Mouse (Mus musculus) midbrain, embryonic 14.5 days (tissue): ENCODE measurements around the gene Cxcl1. TPM values are rescaled to one million over a fixed set of nuclear protein-coding genes. Genes with fewer than 3 reads are reported as not detected.
"Not testable (repeated sequence)": the region's sequence is repeated elsewhere in the genome, so short reads cannot be mapped to it uniquely, and the experiment has no call there.

Experiments used
- ATAC-seq: fragments of 200-750 bp; cut with Nextera tagmentation; 2 replicates; pipeline ENCODE4 v1.8.0; 2017; ENCODE audit warnings: moderate number of reproducible peaks, moderate library complexity; ENCODE audit not compliant: low FRiP score, low TSS enrichment
- DNase-seq: peaks from one replicate; pipeline ENCODE4 v3.0.0-alpha.2; 2015
- H3K27ac ChIP-seq: fragments of 300-500 bp; sonication (generic); replicated peaks from 2 replicates; pipeline ENCODE4 v1.5.1; 2014; ENCODE audit warnings: mild to moderate bottlenecking, low read depth, low read length, moderate library complexity
- H3K27me3 ChIP-seq: fragments of 300-500 bp; sonication (generic); 2 replicates; pipeline ENCODE4 v1.6.1; 2014; ENCODE audit warnings: low read length, control low read depth, mixed read lengths; ENCODE audit not compliant: control insufficient read depth, insufficient read depth
- H3K36me3 ChIP-seq: fragments of 300-500 bp; sonication (generic); 2 replicates; pipeline ENCODE4 v1.6.1; 2014; ENCODE audit warnings: low read length, control low read depth; ENCODE audit not compliant: control insufficient read depth, insufficient read depth
- H3K4me1 ChIP-seq: fragments of 300-500 bp; sonication (generic); 2 replicates; pipeline ENCODE4 v1.6.1; 2014; ENCODE audit warnings: mild to moderate bottlenecking, antibody characterized with exemption, low read length, control low read depth; ENCODE audit not compliant: control insufficient read depth, insufficient read depth
- H3K4me2 ChIP-seq: fragments of 300-500 bp; sonication (generic); 2 replicates; pipeline ENCODE4 v1.6.1; 2014; ENCODE audit warnings: mild to moderate bottlenecking, low read length, moderate library complexity
- H3K4me3 ChIP-seq: fragments of 300-500 bp; sonication (generic); replicated peaks from 2 replicates; pipeline ENCODE4 v1.5.1; 2014; ENCODE audit warnings: low read depth, low read length
- H3K9ac ChIP-seq: fragments of 300-500 bp; sonication (generic); replicated peaks from 2 replicates; pipeline ENCODE4 v1.6.1; 2014; ENCODE audit warnings: mild to moderate bottlenecking, low read length, moderate library complexity
- H3K9me3 ChIP-seq: fragments of 300-500 bp; sonication (generic); 2 replicates; pipeline ENCODE4 v1.6.1; 2016; ENCODE audit warnings: low read length, control low read depth, mixed read lengths; ENCODE audit not compliant: control insufficient read depth
- WGBS: fragments of 180-500 bp; shearing (Covaris S2); extraction: QIAGEN DNeasy Blood & Tissue Kit; methylation state at CpG from one replicate; pipeline ENCODE4 v1.1.7; 2014; 5-methylcytosine and 5-hydroxymethylcytosine counted together
- polyA plus RNA-seq: library from polyadenylated mRNA; unstranded; fragments of >200 nt; fragmentation: Nextera tagmentation; extraction: Ambion mirVana; gene quantifications from 2 replicates; pipeline ENCODE4 v1.2.1, GENCODE M21; 2014

Gene Cxcl1
- polyA plus RNA-seq: not detected in 2 replicates

DNA sequence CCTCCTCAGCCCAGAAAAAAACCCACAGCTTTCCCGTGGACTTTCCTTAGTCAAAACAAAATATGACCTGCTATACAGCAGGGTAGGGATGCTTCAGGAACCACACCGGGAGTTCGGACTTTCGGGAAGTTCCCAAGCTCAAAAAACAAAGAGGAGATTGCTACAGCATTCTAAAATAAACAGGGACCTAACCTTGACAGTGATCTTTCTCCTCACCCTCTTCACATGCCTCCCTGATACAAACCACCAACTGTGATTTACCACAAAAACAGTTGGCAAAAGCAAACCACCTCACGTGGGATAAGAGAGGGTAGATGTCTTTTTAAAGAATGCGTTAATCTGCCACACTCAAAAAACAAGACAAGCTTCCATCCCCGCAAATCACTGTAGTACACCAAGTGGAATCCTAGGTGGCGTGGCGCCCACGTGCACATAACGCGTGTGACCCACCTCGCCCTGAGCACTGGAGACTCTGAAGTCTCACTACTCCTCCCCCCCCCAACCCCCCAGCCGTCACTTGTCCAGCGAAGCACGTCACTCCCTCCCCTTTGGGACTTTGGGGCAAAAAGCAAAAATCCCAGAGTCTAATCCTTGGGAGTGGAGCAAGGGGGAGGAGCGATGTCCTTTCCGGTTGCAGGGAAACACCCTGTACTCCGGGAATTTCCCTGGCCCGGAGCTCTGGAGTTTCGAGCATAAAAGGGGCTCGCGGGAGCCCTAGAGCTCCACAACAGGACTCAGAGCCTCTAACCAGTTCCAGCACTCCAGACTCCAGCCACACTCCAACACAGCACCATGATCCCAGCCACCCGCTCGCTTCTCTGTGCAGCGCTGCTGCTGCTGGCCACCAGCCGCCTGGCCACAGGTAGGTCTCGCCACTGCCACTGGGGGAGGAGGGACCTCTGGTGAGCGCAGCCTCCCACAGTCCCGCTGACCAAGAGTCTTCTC is at the start of gene Cxcl1:
TSS of gene Cxcl1 (plus strand) at position 723 of the 945 bp plus-strand sequence.
- WGBS: 8% methylated on average over 30 of the region's 30 CpGs
- DNase-seq (peak; percentile 77), ATAC-seq (peak; percentile 76)
- Histone ChIP-seq H3K9ac (peak within 1 kb of the TSS; percentile 47), H3K27ac (no peak within 1 kb of the TSS), H3K4me2 (peak within 1 kb of the TSS; percentile 86), H3K27me3 (no peaks in the 10 kb centered on the region), H3K36me3 (no peaks in the 10 kb centered on the region), H3K9me3 (no peaks in the 10 kb centered on the region), H3K4me1 (no peaks in the 10 kb centered on the region), H3K4me3 (peak within 1 kb of the TSS; percentile 46)

- no peaks in the 10 kb centered on the region for H3K36me3 ChIP-seq
- ATAC-seq: no peak
Observed at GRCm38 (mm10) chr5:90843891-90844290, 47.1 kb upstream of the Cxcl1 start.

GRCm38 (mm10) chr5:90850096-90850495 is 40.9 kb upstream of the Cxcl1 start:
- DNase-seq, H3K4me1 ChIP-seq, H3K4me3 ChIP-seq, H3K9ac ChIP-seq, H3K36me3 ChIP-seq, H3K27ac ChIP-seq, H3K9me3 ChIP-seq, H3K4me2 ChIP-seq, ATAC-seq, H3K27me3 ChIP-seq: not testable (repeated sequence)
- 91% methylated on average over 7 of the region's 7 CpGs for WGBS

More at GRCm38 (mm10) chr5:90843891-90844290, 47.1 kb upstream of the Cxcl1 start:
- Histone ChIP-seq H3K9me3 (no peaks in the 10 kb centered on the region), H3K4me1 (no peaks in the 10 kb centered on the region), H3K27me3 (no peaks in the 10 kb centered on the region), H3K9ac (no peak overlapping the region), H3K27ac (no peak overlapping the region), H3K4me2 (no peak overlapping the region), H3K4me3 (no peak overlapping the region)
- 84% methylated on average over 3 of the region's 3 CpGs for WGBS
- DNase-seq: no peak

GRCm38 (mm10) chr5:90851391-90851790 is 39.6 kb upstream of the Cxcl1 start:
- H3K27me3 ChIP-seq, H3K4me1 ChIP-seq, ATAC-seq, H3K36me3 ChIP-seq, DNase-seq, H3K9ac ChIP-seq, H3K4me3 ChIP-seq, H3K27ac ChIP-seq, H3K9me3 ChIP-seq, H3K4me2 ChIP-seq: not testable (repeated sequence)
- 93% methylated on average over 11 of the region's 11 CpGs for whole genome bisulfite sequencing

- Histone ChIP-seq H3K27ac (no peak overlapping the region), H3K27me3 (no peaks in the 10 kb centered on the region), H3K4me2 (no peak overlapping the region), H3K4me1 (no peaks in the 10 kb centered on the region), H3K9ac (no peak overlapping the region), H3K9me3 (no peaks in the 10 kb centered on the region), H3K4me3 (no peak overlapping the region), H3K36me3 (no peaks in the 10 kb centered on the region)
- ATAC-seq (no peak), DNase-seq (no peak)
- 90% methylated on average over 4 of the region's 4 CpGs for WGBS
Observed at GRCm38 (mm10) chr5:90853206-90853605, 37.8 kb upstream of the Cxcl1 start.

GRCm38 (mm10) chr5:90855308-90856230 is 35.5 kb upstream of the Cxcl1 start:
- H3K9ac ChIP-seq: no peak overlapping the region

DNA sequence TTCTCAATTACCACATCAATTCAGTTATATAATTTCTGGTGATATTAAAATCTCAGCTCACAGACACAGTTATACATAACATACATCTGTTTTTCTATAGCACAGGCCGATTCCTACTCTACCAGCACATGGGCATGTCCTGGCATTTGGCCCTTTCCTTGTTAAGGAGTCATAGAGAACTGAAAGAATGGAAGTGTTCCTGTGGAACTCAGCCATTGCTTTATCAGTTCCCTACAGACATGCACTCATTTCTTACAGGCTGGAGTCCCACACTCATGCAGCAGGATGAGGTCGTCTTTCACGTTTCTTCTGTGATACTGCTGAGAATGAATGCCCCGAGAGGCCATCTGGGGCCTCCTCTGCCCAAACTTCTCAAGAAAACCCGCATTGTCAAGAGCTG is 33.6 kb upstream of the Cxcl1 start:
- Histone ChIP-seq H3K27me3 (no peaks in the 10 kb centered on the region), H3K4me1 (no peaks in the 10 kb centered on the region), H3K27ac (no peak overlapping the region), H3K4me3 (no peak overlapping the region), H3K36me3 (no peaks in the 10 kb centered on the region), H3K9me3 (no peaks in the 10 kb centered on the region), H3K9ac (no peak overlapping the region), H3K4me2 (no peak overlapping the region)
- no peak for DNase-seq
- WGBS: 82% methylated on average over 5 of the region's 5 CpGs
- ATAC-seq: no peak

More at GRCm38 (mm10) chr5:90855308-90856230, 35.5 kb upstream of the Cxcl1 start:
- ATAC-seq (no peak), DNase-seq (no peak)
- no peaks in the 10 kb centered on the region for H3K4me1 ChIP-seq
- H3K9me3 ChIP-seq: no peaks in the 10 kb centered on the region
- H3K4me3 ChIP-seq: no peak overlapping the region
- no peak overlapping the region for H3K27ac ChIP-seq
- WGBS: 87% methylated on average over 7 of the region's 7 CpGs
- no peaks in the 10 kb centered on the region for H3K27me3 ChIP-seq
- H3K4me2 ChIP-seq: no peak overlapping the region
- no peaks in the 10 kb centered on the region for H3K36me3 ChIP-seq

DNA sequence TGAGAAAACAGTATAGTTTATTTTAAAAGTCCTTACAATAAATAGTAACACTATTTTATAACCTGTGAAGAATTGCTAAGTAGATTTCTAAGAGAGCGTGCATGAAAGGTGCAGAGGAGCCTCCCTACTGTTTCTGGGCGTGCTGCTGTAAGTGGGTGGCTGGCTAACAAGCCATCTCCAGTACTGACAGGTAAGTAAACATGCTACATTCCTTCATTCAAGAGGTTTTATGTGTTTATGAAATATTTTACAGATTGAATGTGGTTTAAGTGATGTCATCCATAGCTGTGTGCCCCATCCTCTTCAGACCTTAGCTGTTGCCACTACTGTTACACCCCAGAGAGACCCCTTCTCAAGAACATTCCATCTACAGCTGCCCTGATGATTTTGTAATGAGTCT is 32.6 kb upstream of the Cxcl1 start:
- Histone ChIP-seq H3K27me3 (no peaks in the 10 kb centered on the region), H3K9ac (no peak overlapping the region), H3K36me3 (no peaks in the 10 kb centered on the region), H3K4me1 (no peaks in the 10 kb centered on the region), H3K4me3 (no peak overlapping the region), H3K27ac (no peak overlapping the region), H3K9me3 (no peaks in the 10 kb centered on the region), H3K4me2 (no peak overlapping the region)
- ATAC-seq (no peak), DNase-seq (no peak)
- 93% methylated on average over 2 of the region's 2 CpGs for WGBS
